Mouse (Mus musculus): ENCODE measurements around the gene Fasn.

GRCm38 (mm10) chr11:120830686-120831085, 6.3 kb upstream of the Fasn start:
- TF ChIP-seq MAX (IDR thresholded peaks at IDR 0.05) (no peak), FOSL1 (IDR thresholded peaks at IDR 0.05; ENCODE audit: insufficient read depth, low read length, poor library complexity, severe bottlenecking) (no peak)

Measured in C2C12 (cell line).